Mouse (Mus musculus) liver, embryonic 15.5 days (tissue): Measurements from ENCODE around the gene Cyp1b1. TPM values are rescaled to one million over a fixed set of nuclear protein-coding genes. Genes with fewer than 3 reads are reported as not detected.

Experiments used
- polyA plus RNA-seq: library from polyadenylated mRNA; unstranded; fragments of >200 nt; fragmentation: Nextera tagmentation; extraction: Ambion mirVana; gene quantifications from 2 replicates; pipeline ENCODE4 v1.2.1, GENCODE M21; 2015

Gene Cyp1b1
- polyA plus RNA-seq, 1 experiment from 2014 or later: 0.37 TPM

Other genes with a start within 250 kb of the Cyp1b1 start
- gene Rmdn2, start 103.2 kb downstream of the Cyp1b1 start, polyA plus RNA-seq: 4.7 and 5.6 TPM in 2 replicates
- 29.7 and 30.2 TPM in 2 replicates for gene Atl2, start 181.1 kb upstream of the Cyp1b1 start, polyA plus RNA-seq